Mouse (Mus musculus) erythroblast, embryonic 14.5 days (primary cell): ENCODE results near the gene Polg.

Experiments
- GATA1 ChIP-seq: IDR thresholded peaks from 2 replicates; pipeline ENCODE4 v1.6.1; 2012; ENCODE audit warnings: low read length, inconsistent platforms, mixed read lengths
- TAL1 ChIP-seq: IDR thresholded peaks from 3 replicates; pipeline ENCODE4 v1.6.1; 2012; ENCODE audit warnings: low read length, inconsistent platforms, mixed read lengths

GRCm38 (mm10) chr7:79414449-79415375 lies 51.5 kb downstream of the Polg start:
- TF ChIP-seq GATA1: no peak
- TF ChIP-seq TAL1: no peak
